Mouse (Mus musculus) neural tube, embryonic 14.5 days (tissue): Measurements from ENCODE around the gene D330045A20Rik. TPM values are rescaled to one million over a fixed set of nuclear protein-coding genes. Genes with fewer than 3 reads are reported as not detected.
"Not testable (repeated sequence)": the region's sequence is repeated elsewhere in the genome, so short reads cannot be mapped to it uniquely, and the experiment has no call there.

Experiments
- ATAC-seq: fragments of 200-750 bp; cut with Nextera tagmentation; 2 replicates; pipeline ENCODE4 v1.8.0; 2017; ENCODE audit warnings: low read depth, mild to moderate bottlenecking, moderate TSS enrichment, moderate library complexity
- H3K27ac ChIP-seq: fragments of 300-500 bp; sonication (generic); 2 replicates; pipeline ENCODE4 v1.5.1; 2014; ENCODE audit warnings: low read depth, mild to moderate bottlenecking, control low read depth, low read length, moderate library complexity, mixed read lengths
- H3K27me3 ChIP-seq: fragments of 300-500 bp; sonication (generic); 2 replicates; pipeline ENCODE4 v1.6.1; 2014; ENCODE audit warnings: low read length; ENCODE audit not compliant: control insufficient read depth, insufficient read depth
- H3K36me3 ChIP-seq: fragments of 300-500 bp; sonication (generic); 2 replicates; pipeline ENCODE4 v1.6.1; 2014; ENCODE audit warnings: low read length, mixed read lengths; ENCODE audit not compliant: control insufficient read depth, insufficient read depth
- H3K4me1 ChIP-seq: fragments of 300-500 bp; sonication (generic); 2 replicates; pipeline ENCODE4 v1.6.1; 2014; ENCODE audit warnings: low read length; ENCODE audit not compliant: control insufficient read depth, insufficient read depth
- H3K4me2 ChIP-seq: fragments of 300-500 bp; sonication (generic); 2 replicates; pipeline ENCODE4 v1.6.1; 2014; ENCODE audit warnings: mild to moderate bottlenecking, low read depth, low read length, control low read depth
- H3K4me3 ChIP-seq: fragments of 300-500 bp; sonication (generic); 2 replicates; pipeline ENCODE4 v1.5.1; 2014; ENCODE audit warnings: low read depth, low read length, control low read depth, mixed read lengths
- H3K9ac ChIP-seq: fragments of 300-500 bp; sonication (generic); replicated peaks from 2 replicates; pipeline ENCODE4 v1.6.1; 2014; ENCODE audit warnings: low read depth, mild to moderate bottlenecking, control low read depth, low read length, mixed read lengths
- H3K9me3 ChIP-seq: fragments of 300-500 bp; sonication (generic); 2 replicates; pipeline ENCODE4 v1.6.1; 2016; ENCODE audit warnings: low read length; ENCODE audit not compliant: control insufficient read depth
- WGBS: fragments of 180-500 bp; shearing (Covaris S2); extraction: QIAGEN DNeasy Blood & Tissue Kit; methylation state at CpG from one replicate; pipeline ENCODE4 v1.1.7; 2014; 5-methylcytosine and 5-hydroxymethylcytosine counted together
- polyA plus RNA-seq: library from polyadenylated mRNA; unstranded; fragments of >200 nt; fragmentation: Nextera tagmentation; extraction: Ambion mirVana; gene quantifications from 2 replicates; pipeline ENCODE4 v1.2.1, GENCODE M21; 2014

The D330045A20Rik gene
- polyA plus RNA-seq, 1 experiment from 2014 or later = 1.3 TPM

DNA sequence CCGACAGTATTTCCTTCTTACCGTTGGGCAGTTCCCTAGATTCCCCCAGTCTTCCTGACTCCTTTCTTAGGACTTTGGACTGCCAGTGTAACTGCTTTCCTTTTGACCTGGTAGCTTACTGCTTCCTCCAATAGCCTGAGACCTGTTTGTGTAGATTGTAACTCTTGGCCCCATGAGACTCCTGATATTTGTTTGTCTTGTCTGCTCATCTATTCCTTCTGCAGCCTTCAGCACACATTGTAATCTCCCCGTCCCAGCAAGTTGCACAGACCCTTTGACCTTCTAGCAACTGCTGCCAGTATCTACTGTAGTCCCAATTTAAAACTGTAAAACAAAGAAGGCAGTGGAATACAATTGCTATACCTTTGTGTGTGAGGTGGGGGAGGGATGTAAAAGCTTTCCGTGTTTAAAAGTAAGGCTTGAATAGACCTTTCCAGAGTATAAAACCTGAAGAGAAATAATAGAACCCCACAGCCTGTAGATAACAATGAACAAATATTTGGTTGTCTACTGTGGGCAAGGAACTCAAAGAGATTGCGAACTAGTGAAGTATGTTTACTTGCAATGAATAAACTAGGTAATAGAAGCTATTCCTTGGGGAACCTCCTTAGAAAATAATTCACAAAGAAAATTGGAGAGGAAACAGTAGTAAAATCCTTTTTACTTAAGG lies 82.2 kb downstream of the D330045A20Rik start:
- Histone ChIP-seq H3K4me2 (no peak overlapping the region), H3K4me3 (no peak overlapping the region), H3K9ac (no peak overlapping the region), H3K36me3 (no peaks in the 10 kb centered on the region), H3K4me1 (no peaks in the 10 kb centered on the region), H3K9me3 (no peaks in the 10 kb centered on the region), H3K27me3 (no peaks in the 10 kb centered on the region), H3K27ac (no peak overlapping the region)
- ATAC-seq = no peak
- 71% methylated on average over 5 of the region's 5 CpGs for WGBS

- WGBS = 82% methylated on average over 8 of the region's 8 CpGs
- H3K4me3 ChIP-seq = no peak within 1 kb of the TSS
Measured at GRCm38 (mm10) chrX:139562925-139563461, 82.8 kb downstream of the D330045A20Rik start, which contains the start of gene Rnf128. Rnf128 (plus strand) TSS chrX:139563316.

DNA sequence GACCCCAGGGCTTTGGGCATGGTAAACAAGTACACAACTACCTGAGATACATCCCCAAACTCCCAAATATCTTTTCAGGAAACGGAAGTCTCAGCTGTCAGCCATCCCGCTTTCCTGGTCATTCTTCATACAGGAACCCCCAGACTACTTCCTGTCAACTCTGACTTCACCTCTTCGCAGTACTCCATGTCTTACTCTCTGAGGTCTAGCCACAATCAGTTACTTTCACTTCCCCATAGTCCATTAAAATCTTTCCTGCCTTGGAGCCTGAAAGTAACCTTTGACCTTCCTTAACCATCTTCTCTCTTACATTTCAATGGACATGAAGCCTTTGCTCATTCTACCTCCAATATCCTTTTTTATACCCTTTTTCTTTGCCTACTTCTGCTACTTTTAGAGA lies 89.9 kb downstream of the D330045A20Rik start:
- Histone ChIP-seq H3K4me2 (no peak overlapping the region), H3K27me3 (no peaks in the 10 kb centered on the region), H3K4me1 (no peaks in the 10 kb centered on the region), H3K9me3 (no peaks in the 10 kb centered on the region), H3K27ac (no peak overlapping the region), H3K9ac (no peak overlapping the region), H3K4me3 (no peak overlapping the region), H3K36me3 (no peaks in the 10 kb centered on the region)
- no peak for ATAC-seq
- 94% methylated on average over 3 of the region's 3 CpGs for WGBS

More at GRCm38 (mm10) chrX:139562925-139563461, 82.8 kb downstream of the D330045A20Rik start, which contains the start of gene Rnf128:
- Histone ChIP-seq H3K9me3 (no peaks in the 10 kb centered on the region), H3K4me1 (no peaks in the 10 kb centered on the region), H3K27ac (no peak within 1 kb of the TSS), H3K9ac (no peak within 1 kb of the TSS), H3K4me2 (no peak within 1 kb of the TSS), H3K27me3 (no peaks in the 10 kb centered on the region), H3K36me3 (no peaks in the 10 kb centered on the region)
- no peak for ATAC-seq

DNA sequence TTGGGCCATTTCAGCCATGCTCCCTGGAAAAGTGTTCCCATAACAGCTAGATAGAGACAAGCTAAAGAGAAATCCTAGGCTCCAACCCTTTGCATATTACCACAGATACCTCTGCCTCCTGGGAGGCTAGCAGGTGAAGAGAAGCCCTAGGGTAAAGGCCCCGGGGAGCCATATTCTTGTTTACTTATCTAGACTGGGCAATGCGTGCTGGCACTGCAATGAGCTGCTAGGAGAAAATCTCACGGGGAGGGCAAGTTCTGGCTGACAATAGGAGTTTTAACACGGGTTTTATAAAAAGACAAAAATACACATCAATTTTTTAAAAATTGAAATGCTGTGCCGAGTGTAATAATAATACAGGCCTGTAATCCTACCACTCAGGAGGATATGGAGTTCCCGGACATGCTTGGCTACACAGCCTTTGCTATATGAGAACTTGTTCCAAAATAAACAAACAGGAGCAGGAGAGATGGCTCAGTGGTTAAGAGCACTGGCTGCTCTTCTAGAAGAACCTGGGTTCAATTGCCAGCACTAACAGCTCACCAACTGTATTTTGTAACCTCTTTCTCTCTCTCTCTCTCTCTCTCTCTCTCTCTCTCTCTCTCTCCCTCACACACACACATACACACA lies 98.6 kb downstream of the D330045A20Rik start:
- Histone ChIP-seq H3K4me2 (no peak overlapping the region), H3K4me1 (no peaks in the 10 kb centered on the region), H3K27ac (no peak overlapping the region), H3K9ac (no peak overlapping the region), H3K4me3 (no peak overlapping the region), H3K36me3 (no peaks in the 10 kb centered on the region), H3K9me3 (no peaks in the 10 kb centered on the region), H3K27me3 (no peaks in the 10 kb centered on the region)
- ATAC-seq = no peak
- 82% methylated on average over 6 of the region's 6 CpGs for WGBS

GRCm38 (mm10) chrX:139583616-139584015 lies 103.4 kb downstream of the D330045A20Rik start:
- 44% methylated on average over 4 of the region's 4 CpGs for WGBS
- H3K4me1 ChIP-seq = no peaks in the 10 kb centered on the region
- no peak overlapping the region for H3K27ac ChIP-seq
- H3K4me2 ChIP-seq = no peak overlapping the region
- H3K27me3 ChIP-seq = no peaks in the 10 kb centered on the region; the same call in 1 of the 2 replicates
- no peak for ATAC-seq
- H3K36me3 ChIP-seq = no peaks in the 10 kb centered on the region
- no peaks in the 10 kb centered on the region for H3K9me3 ChIP-seq
- no peak overlapping the region for H3K9ac ChIP-seq
- H3K4me3 ChIP-seq = no peak overlapping the region

DNA sequence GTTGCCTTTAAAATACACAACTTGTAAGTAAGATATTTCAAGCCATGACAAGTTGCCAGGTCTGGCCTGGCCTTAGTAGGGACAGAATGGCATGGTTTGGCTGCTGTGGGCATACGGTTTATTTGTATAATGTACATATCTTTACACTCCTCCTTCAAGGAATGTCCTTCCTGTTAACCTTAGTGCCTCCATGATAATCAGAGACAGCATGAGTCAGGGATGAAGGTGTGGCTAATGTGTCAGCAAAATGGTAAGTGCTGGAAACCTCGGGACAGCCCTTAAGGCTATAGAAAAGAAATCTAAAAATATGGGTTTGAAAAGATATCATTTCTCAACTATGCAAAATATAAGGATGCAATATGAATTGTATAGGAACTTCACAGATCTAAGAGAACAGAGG lies 106.5 kb downstream of the D330045A20Rik start:
- not testable (repeated sequence) for H3K36me3 ChIP-seq, H3K9ac ChIP-seq, H3K9me3 ChIP-seq, H3K27ac ChIP-seq, H3K4me3 ChIP-seq, ATAC-seq, H3K4me1 ChIP-seq, H3K27me3 ChIP-seq, H3K4me2 ChIP-seq
- 84% methylated on average over 2 of the region's 2 CpGs for WGBS

GRCm38 (mm10) chrX:139596404-139596803 lies 116.2 kb downstream of the D330045A20Rik start:
- Histone ChIP-seq H3K4me2 (no peak overlapping the region), H3K9ac (no peak overlapping the region), H3K36me3 (no peaks in the 10 kb centered on the region), H3K27ac (no peak overlapping the region), H3K4me1 (no peaks in the 10 kb centered on the region), H3K27me3 (no peaks in the 10 kb centered on the region), H3K4me3 (no peak overlapping the region), H3K9me3 (no peaks in the 10 kb centered on the region)
- no peak for ATAC-seq
- WGBS = 89% methylated on average over 6 of the region's 6 CpGs
